Mouse (Mus musculus): Measurements from ENCODE around the gene Frmd4a. TPM values are rescaled to one million over a fixed set of nuclear protein-coding genes. Genes with fewer than 3 reads are reported as not detected.

The Frmd4a gene
- total RNA-seq, 2 experiments from 2014 or later, result 42.2 to 75.6 TPM

DNA sequence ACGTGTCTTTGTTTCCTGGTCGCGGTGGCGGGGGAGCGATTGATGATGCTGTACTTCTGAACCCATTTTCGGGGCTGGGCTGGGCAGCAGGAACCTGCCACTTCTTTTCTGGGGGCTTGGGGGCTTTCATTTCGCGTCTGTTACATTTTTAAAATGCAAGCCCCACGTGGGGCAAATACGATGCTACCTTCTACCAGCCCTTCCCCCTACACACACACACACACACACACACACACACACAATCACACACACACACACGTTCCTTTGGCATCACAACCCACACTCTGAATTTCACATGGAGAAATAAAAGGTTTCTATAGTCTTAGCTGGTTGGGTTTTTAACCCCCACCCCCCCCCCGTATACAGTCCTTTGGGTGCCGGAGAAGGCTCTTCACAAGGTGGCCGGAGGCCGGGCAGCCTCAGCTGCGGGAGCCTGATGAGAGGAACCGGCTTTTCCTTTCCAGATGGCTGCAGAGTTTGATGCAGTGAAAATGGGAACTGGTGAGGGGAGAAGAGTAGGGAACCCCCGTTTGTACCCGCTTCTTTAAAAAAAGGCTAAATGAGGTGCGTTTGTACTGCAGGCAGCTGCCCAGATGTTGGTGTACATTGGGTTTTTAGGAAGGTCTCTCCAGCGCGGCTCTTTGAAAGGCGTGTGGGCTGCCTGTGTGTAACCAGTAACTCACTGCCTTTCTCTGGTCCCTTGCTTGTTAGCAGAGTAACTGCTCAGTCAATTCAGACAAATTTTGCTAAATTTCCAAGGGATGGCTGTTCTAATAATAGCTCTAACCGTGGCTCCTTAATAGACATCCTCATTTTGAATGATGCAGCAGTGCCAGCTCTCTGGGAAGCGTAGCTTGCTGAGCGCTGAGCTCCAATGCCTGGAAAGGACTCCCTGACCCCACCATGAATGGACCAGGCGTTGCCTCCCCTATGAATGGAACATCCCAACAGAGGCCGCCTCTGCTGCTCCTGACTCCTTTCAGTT, 384.4 kb downstream of the Frmd4a start:
- intact Hi-C loops (cut with DNase I), result loop anchor here (2.0 to 10.0 kb wide), 4 partner anchors 70 to 177 kb away; no protein-coding TSS in a partner anchor
- peak; percentile 39 to 46 for DNase-seq (ENCODE audit: low spot score in 2 of 2)

DNA sequence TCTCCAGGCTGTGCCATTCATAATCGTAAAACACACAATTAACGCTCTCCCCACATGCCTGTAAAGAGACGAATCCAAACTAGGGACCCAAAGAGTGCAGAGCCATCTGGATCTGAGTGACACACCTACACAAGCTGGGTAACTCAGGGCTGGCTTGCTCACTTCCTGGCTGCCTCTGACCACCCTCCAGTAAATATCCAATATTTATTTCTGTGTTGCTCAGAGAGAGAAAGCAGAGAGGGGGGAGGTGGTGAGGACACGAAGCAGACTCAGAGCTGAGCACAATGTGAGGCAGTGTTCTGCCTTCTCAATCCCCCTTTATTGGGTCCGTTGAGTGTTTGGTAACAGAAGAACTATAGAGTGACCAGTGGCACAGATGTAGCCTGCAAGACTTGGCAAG, 389.5 kb downstream of the Frmd4a start:
- no peak for DNase-seq (ENCODE audit: low spot score in 2 of 2)
- intact Hi-C loops (cut with DNase I), result loop anchor here (10.0 kb wide), 1 partner anchor 102 kb away; no protein-coding TSS in a partner anchor

DNA sequence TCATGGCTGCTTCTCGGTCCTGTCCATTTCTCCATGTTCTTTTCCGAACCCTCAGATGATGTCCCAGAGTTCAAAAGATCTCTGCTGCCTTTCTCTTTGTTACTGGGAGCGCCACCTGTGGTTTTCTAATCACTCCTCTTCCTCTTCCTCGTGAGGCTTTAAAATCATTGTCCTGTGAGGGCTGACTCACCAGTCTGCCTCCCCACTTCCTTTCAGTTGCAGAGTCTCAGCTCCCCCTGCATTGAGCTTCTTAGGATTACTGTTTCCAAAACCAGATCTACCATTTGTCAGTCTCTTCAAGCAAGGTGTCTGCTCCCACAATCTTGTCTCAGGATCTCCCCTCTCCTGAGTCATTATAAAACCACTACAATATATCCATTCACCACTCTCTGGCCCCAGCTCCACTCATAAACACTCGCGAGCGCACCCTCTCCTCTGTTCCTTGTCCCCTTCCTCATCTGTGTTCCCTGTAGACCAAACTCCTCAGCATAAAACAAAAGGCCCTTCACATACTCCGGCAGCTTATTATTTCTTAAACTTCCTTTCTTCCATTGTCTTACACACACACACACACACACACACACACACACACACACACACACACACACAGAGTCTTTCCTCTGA, 392.4 kb downstream of the Frmd4a start:
- no peak for DNase-seq (ENCODE audit: low spot score in 2 of 2)
- intact Hi-C loops (cut with DNase I), result loop anchor here (10.0 kb wide), 1 partner anchor 105 kb away; no protein-coding TSS in a partner anchor

DNA sequence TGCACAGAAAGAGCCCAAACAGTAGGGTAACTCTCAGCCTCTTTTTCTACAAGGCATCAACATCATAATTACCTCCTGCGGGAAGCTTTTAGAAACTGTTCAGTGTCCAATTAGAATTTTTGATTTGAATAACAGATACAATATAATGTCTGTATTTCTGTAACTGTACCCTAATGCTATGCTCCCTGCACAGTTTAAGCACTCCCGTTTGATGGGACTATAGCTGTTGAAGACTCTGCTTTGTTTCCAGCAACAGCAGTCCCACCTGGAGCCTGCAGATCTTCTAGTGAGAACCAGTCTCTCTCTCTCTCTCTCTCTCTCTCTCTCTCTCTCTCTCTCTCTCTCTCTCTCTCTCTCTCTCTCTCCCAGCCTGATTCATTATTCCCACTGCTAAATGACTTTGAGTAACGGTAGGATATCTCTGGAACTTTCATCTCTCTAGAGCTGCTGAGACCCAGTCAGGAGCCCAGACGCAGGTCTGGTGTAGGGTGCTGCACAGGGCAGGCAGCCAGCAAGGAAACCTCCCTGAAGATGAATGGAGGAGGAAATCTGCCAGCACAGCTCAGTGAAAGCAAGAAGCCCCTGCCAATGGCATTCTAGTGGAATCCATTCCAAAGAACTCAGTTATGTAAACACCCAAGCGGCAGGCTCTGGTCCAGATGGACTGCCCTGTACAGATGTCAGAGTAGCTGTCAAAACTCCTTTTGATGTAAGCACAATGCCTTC, 395.5 kb downstream of the Frmd4a start:
- intact Hi-C loops (cut with DNase I), result no loop called here

DNA sequence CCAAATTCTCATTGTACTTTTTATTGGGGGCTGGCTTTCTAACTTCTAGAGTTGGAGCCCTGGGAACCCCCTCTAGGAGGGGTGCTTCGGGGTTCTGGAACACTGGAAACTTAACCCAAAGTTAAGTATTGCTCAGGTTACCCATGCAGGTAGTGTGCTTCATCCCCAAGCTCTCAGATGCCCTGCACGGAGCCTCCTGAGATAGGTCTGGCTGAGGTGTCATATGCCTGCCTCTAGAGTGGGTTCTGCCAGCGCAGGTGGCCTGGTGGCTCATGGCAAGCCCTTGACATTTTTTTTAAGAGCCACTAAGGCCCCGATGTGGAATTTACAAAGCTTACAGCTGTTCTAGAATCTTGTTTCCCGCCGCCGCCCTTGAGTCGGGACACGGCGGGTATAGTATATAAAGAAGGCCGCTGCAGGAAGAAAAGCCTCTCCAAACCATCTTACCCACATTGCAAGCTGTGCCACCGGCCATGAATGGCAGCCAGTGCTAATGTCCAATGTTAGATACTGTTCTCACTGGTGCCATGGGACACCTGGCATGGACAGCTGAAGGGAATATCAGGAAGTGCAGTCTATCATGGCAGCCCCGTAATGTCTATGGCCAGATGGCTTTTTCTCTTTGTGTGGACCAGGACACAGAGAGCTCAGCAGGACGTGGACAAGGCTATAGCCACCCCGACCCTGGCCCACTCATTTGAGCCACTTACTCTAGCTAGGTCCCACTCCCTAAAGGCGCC, 396.2 kb downstream of the Frmd4a start:
- DNase-seq (ENCODE audit: low spot score in 2 of 2), result no peak
- intact Hi-C loops (cut with DNase I), result no loop called here

More for the DNA sequence above, 395.5 kb downstream of the Frmd4a start:
- DNase-seq (ENCODE audit: low spot score in 2 of 2), result no peak

DNA sequence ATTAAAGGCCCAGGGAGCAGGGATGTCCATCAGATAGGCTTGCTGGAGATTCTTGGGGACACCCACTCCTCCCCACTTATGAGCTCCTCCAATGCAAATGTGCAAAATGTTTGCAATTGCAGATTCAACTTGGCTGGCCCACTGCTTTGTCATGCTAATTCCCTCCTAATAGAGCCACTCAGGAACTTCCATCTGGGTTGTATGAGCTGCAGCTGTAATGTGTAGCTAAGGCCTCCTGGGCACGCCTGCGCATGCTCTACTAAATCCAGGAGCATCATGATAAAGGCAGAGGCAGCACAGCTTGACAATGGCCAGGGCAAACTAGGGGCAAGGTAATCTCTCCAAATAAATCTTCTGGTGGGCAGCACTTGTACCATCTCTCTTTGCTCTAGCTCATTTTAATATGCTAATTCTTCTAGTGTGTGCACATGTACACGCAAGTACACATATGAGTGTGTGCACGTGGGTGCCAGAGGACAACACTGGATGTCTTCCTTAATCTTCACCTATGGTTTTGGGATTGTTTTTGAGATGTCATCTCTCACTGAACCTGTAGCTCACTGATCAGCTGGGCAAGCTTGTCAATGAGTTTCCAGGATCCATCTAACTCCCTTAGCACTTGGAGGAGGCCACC, 403.3 kb downstream of the Frmd4a start:
- no peak for DNase-seq (ENCODE audit: low spot score in 2 of 2)
- intact Hi-C loops (cut with DNase I), result no loop called here

DNA sequence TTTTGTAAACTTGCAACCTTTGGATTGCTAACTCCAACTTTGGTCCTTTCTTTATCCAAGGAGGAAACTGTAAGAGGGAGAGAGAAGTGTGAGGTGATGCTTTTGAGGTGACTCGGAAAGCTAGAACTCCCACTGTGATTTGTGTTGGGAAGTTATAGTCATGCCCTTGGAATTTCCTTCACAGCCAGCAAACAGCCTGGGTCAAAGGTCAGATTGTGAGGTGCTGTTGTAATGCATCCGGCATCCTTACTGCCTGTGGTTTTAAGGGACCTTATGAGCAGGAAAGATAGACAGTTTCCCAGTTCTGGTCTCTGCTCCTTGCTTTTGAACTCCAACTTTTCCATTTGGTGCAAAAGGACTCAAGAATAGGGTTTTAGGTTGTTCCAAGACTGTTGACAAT, 404.2 kb downstream of the Frmd4a start:
- DNase-seq (ENCODE audit: low spot score in 2 of 2), result no peak
- intact Hi-C loops (cut with DNase I), result no loop called here

DNA sequence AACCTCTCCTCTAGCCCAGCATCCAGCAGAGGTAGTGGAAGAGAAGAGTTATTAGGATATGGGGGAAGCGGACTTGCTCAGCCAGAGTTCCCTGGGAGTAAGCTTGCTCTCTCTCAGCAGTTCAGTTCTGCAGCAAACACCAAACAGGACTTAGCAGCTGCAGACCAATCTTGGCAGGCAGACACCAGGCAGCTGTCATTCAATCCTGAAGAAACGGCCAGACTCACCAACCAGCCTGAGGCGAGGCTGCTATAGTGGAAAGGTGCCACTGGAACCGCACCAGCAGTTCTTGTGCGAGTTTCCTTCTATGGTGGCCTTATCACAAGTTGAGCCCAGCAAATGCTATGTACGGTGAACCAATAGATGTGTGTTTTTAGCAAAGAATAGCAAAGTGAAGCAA, 406.4 kb downstream of the Frmd4a start:
- intact Hi-C loops (cut with DNase I), result no loop called here
- DNase-seq (ENCODE audit: low spot score in 2 of 2), result no peak

DNA sequence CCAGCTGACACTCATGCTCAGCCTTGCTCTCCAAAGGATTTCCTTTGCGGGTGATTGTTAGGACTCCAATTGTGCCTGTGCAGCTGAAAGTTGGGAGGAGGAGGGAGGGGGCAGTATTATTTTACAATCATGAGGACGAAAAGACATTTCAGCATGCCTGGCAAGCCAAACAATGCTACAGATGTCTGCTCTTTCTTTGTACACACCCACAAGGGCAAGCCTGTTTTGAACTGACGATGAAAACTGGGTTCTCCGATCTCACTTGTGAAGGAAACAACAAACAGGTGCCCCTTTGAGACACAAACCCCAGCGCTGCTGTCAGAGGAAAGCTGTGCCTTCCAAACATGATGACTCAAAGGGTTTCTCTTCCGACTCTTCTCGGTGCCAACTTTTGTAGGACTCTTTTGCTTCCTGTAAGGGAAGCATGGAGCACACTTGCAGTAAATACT, 410.9 kb downstream of the Frmd4a start:
- no peak for DNase-seq (ENCODE audit: low spot score in 2 of 2)
- intact Hi-C loops (cut with DNase I), result no loop called here

DNA sequence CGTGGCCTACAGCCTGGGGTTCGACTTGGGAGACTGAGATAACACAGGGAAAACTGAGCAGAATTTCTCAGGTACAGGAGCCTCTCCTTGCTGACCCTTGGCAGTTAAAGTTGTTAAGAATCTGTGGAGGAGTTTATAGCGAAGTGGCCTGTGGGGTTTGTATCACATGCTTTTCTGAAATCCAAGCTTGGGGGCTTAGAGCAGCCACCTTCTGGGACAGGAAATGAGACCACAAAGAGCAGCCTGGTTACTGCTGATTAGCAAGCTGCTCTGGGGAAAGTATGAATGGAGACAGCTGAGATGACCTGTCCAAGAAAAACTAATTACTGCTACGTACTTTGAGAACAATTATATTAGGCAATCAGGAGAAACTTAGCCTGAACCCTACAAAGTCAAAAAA, 415.6 kb downstream of the Frmd4a start:
- DNase-seq (ENCODE audit: low spot score in 2 of 2), result no peak
- intact Hi-C loops (cut with DNase I), result no loop called here

DNA sequence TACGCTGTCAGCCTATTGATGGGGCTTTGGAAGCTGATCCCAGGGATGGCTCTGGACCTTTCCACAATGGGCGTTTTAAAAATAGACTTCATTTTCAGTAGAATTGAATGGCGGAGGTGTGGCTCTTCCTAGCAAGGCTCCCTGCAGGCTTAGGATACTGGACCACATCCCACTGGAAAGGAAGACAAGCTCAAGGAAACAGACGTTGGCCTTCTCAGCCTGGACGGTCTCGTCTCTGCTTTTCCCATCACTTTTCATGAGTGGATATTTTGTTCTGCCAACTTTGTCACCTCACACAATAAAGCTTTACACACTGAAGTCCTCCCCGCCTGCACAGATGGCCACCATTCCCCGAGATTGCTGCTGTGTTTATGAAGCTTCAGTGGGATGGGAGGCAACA, 417.5 kb downstream of the Frmd4a start:
- intact Hi-C loops (cut with DNase I), result no loop called here
- no peak for DNase-seq (ENCODE audit: low spot score in 2 of 2)

DNA sequence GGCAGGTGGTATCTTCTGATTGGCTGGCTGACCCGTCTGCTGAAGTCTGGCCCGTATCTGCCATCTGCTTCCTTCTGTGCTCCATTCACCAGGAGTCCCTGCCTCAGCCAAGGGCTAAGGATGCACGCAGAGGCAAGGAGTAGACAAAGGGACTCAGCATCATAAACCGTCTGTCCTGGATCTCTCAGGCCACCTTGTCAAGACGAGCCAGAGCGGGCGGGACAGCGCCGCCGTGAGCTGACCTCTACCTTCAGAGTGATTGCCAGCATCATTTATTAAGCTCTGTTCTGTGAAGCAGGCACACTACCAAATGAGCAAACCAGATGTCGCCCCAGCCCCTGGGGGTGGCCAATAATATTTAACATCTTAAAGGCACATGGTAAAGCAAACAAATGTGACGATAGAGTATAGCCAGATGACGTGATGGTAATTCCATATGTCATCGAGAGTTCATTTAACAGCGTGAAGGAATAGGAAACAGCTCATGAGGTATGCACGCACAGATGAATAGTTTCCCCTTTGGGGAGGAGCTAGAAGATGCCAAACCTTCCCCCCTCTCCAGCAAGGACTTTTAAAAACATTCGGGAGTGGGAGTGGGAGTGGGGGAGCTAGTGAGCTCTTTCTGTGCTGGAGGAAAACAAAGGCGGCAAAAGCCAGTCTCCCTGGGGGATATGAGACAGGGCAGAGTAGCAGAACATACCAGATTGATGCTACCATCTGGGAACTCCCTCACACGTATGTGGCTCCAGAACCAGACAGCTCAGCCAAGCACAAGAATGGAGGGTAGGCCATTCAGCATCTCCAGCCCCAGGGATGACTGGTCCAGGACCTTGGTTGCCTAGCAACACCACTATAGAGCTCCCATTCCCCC, 419.1 kb downstream of the Frmd4a start:
- intact Hi-C loops (cut with DNase I), result no loop called here
- DNase-seq (ENCODE audit: low spot score in 2 of 2), result peak in 1 of 2 experiments; percentile 46

DNA sequence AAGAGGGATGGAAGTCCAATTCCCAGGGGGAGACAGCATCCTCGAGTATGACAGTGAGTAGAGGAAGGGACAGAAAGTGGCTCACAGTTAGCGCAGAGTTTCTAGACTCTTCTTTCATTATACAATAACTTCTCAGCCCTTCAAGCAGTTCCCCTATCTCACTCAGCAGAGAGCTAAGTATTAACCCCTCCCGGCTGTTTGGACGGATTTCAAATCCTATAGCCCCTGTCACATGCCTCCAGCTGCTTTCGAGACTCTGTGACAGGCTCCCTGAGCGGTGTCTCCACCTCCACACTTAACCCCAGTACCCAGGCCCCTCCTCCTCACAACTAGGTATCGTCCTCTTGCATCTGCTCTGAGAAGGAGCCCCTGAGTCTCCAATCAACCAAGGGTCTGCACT, 421.2 kb downstream of the Frmd4a start:
- intact Hi-C loops (cut with DNase I), result no loop called here

DNA sequence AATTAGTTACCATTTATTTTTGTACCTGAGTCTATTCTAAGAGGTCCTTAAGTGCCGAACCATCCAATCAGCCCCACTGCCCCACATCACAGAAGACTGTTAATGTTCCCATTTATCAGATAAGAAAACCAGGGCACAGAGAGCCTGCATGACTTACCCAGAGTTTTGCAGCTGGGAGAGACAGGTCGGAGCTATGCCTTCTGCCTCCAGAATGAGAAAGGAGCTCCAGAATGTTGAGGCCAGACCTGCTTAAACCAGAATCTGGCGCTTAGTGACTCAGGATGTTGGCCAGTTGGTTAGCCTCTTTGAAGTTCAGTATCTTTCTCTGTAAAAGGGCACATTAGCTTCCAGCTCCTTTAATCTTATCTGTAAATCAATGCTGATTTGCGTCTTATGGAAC, 422.4 kb downstream of the Frmd4a start:
- intact Hi-C loops (cut with DNase I), result no loop called here
- no peak for DNase-seq (ENCODE audit: low spot score in 2 of 2)

More for the DNA sequence above, 421.2 kb downstream of the Frmd4a start:
- DNase-seq (ENCODE audit: low spot score in 2 of 2), result no peak

DNA sequence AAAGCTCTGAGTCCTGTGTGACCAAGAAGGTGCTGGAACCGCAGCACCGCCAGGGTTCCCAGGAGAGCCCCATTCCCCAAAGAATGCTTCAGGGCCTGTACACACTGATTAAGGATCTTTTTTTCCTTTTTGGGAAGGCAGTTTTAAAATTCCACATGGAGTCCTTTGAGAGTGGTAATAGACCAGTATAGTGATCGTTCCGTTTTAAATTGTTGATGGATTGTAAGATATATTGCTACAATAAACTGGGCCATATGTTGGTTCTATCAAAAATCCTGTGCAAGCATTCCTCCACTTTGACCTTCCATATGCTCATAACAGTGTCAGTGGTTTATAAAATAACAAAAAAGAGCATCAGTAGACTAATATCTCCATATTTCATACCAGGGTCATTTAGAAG, 424.3 kb downstream of the Frmd4a start:
- no peak for DNase-seq (ENCODE audit: low spot score in 2 of 2)
- intact Hi-C loops (cut with DNase I), result no loop called here

DNA sequence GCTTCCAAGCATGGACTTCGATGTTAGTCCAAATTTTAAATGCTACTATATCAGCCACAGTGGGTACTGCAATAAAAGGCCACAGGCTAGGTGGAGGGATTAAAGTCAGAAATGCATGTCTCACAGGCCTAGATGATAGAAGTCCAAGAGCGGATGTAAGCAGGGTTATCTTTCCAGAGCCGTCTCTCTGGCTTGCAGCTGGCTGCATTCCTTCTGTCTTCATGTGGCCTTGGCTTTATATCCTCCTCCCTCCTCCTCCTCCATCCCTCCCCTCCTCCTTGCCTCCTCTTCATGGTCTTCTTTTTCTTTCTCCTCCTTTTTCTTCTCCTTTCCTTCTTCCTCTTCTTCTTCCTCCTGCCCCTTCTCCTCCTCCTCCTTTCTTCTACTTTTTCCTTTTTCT, 427.2 kb downstream of the Frmd4a start:
- intact Hi-C loops (cut with DNase I), result no loop called here
- DNase-seq (ENCODE audit: low spot score in 2 of 2), result no peak

DNA sequence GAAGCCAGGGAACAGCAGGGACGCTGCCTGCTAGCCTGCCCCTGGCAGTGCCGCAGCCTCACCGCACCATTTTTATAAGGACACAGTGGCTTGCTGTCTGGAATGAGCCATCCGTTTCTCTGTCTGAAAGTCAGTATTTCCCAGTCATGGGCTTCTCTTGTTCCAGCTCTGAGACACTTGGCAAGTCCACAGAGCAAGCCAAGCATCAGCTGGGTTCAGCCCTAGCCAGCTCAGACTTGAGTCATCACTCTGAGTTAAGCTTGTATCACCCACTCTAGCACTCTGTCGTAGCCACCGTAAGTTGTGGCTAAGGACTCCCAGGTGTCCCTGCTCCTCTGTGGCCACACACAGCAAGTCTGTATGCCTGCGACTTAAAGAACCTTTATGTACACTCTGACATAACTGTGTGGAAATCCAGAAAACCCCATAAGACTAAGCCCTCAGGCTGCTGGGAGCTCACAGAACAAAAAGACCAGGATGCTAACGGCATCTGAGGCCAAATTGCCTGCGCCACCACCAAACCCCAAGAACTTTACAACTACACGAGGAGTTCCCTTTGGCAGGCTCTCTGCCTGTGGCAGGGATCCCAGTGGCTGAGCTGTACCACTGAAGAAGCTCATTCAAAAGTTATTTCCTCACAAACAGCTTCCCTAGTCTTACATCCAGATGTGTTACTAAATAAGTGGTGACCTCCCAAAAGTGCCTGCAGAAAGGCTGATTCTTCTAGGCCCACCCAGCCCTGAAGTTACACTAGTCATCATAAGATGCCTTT, 428.3 kb downstream of the Frmd4a start:
- peak; percentile 36 to 43 for DNase-seq (ENCODE audit: low spot score in 2 of 2)
- intact Hi-C loops (cut with DNase I), result no loop called here

Measured in left cerebral cortex, postnatal 36 days (tissue).